Mouse (Mus musculus): ENCODE results near the gene P2ry10b.

Gene P2ry10b

DNA sequence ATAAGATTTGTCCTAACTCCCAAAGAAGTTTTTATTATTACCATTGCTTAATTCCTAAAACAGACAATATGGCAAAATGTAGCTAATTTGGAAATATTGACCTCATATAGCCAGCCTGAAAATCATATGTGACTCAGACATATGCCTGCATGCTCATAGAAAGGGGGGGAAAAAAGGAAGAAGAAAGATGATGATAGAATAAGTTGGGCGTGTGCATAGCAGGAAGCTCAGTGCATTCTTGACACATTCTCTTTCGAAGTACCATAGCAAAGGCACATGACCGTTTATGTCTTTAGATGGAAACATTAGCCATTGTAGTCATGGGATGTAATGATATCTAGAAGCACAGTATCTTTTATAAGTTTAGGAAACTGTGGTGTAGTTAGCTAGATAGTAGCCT is at the start of gene P2ry10b:
TSS of gene P2ry10b (plus strand) at position 247 of the 400 bp plus-strand sequence.
- DNase-seq (ENCODE audit: low read depth, low spot score), result no peak

DNA sequence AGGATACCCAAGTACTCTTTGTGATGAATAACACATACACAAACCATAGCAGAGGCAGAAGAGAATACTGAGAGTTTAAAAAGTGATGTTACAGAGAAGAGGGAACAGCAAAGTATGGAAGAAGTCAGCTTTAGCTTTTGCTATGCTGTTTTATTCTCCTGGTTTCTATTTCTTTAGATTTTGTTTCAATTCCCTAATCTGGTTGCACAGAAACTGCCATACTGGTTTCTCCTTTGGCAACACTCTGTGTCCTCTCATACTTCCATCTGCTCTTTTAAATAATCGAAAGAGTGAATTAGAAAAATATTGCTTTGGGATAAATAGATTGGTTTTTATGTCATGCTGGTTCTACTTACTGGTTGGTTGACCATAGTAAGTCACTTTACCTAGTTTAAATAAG is 32.4 kb upstream of the P2ry10b start:
- DNase-seq (ENCODE audit: low read depth, low spot score), result no peak

DNA sequence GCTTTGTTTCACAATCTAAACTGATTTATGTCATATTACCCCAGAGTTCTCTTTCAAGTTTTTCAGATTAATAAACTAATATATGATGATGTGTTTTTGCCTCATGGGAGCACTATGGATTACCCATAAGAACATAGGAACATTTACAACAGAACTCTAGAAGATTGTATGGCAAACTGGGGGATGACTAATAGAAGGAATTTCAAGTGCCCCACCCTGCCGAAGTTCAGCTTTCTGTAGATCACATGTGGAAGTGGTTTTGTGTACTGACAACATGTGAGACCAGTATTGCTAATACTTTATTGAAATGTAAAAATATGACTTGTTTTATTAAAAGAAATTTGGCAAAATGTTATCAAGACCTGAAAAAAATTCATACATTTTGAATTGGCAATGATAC is 31.7 kb upstream of the P2ry10b start:
- no peak for DNase-seq (ENCODE audit: low read depth, low spot score)

DNA sequence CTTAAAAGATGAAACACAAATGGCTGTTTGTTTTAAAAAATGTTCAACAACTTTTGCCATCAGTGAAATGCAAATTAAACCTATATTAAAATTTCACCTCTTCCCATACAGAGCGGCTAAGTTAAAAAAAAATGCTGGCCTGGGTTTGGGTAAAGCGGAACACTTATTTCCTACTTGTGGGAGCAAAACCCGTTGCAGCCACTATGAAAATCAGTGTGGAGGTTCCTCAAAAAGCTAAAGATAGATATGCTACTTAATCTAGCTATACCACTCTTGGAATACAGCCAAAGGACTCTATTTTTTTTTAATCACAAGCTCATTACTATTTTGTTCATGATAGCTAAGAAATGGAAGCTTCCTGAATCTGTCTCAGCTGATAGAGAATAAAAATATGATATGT is 5.5 kb upstream of the P2ry10b start:
- DNase-seq (ENCODE audit: low read depth, low spot score), result no peak

DNA sequence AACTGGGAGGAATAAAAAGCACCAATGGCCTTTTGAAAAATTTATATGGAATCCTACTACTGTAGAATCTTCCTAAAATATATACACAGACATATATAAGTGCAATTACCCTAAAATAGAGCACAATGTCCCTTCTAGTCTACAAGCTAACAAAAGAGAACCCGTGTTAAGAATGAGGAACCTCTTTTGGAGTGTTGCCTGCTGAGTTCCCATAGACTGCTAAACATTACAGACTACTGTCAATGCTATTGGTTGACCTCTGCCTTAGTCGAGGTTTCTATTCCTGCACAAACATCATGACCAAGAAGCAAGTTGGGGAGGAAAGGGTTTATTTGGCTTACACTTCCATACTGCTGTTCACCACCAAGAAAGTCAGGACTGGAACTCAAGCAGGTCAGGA is 4.8 kb upstream of the P2ry10b start:
- DNase-seq (ENCODE audit: low read depth, low spot score), result no peak

DNA sequence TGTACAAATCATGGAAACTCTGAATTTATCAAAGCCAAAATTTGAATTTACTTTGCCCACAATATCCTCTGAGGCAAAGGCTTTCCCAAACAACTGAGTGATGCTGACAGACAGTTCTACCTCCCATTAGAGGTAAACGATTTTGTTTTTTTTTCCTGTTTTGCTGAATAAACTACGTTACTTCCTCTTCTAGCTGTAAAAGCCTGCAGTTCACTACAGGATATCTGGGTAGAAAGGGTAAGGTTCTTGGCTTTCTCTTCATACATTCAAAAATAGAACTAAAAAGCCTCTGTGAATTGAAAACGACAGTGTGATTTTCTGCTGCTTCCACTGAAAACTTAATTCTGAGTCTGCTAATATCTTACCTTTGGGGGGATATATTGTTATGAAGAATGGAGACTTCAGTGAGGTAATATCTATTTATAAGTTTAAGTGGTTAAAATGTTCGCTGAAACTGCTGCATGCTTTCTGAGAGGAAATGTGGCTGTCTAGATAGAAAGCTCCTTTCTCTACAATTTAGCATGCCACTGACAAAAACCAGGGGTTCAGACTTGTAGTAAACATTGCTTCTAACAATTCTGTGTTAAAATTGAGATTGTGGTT is 765 bp downstream of the P2ry10b start:
- peak; percentile 50 for DNase-seq (ENCODE audit: low read depth, low spot score)

DNA sequence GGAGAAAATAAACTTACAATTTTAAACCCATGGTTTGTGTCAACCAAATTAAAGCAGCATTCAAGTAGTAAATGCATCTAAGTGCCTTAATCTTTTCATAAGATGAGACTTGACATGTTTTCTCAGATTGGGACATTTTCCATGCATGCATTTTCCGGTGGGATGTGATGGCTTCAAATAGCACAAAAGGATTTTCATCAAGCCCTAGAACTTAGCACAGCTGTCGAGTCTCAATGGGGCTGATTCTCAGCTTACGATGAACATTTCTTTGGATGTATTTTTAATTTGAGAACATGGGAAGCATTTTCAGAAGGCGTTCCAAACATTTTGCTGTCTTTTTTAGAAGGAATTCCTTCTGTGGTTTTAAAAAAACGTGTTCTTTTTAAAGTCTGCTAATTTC is 1.3 kb downstream of the P2ry10b start:
- peak; percentile 39 for DNase-seq (ENCODE audit: low read depth, low spot score)

DNA sequence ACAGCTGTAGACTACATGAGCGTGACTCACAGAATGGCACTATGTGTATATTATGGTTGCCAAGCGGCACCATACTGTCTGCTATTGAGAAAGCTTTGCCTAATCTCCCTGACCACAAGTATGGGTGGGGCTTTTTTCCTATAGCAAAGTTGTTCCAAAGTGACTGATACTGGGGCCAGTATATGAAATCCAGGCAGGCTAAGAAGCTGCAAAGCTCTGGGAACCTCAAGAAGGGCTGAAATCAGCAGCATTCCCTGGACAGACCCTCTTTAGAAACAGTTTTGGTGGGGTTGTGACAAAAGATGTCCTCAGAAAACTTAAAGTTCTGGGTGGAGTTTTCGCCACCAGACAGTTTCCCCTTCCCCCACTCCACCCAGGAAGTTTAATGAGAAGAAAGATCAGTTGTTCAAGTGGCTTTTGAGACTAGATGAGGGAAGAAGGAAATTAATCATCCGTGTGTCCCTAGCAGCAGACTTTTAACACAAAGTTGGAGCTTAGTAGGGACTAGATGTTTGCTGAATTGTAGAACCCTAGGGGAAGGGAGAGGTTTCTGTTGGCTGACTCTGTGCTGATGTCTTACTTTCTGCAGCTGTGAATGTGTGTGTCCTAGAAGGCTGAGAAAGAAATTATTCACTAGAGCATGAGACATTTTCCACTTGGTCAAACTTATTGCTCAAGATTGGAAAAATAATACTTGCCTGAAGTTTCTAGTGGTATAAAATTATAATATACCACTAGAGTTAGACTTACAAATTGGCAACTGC is 2.2 kb downstream of the P2ry10b start:
- DNase-seq (ENCODE audit: low read depth, low spot score), result peak; percentile 46

DNA sequence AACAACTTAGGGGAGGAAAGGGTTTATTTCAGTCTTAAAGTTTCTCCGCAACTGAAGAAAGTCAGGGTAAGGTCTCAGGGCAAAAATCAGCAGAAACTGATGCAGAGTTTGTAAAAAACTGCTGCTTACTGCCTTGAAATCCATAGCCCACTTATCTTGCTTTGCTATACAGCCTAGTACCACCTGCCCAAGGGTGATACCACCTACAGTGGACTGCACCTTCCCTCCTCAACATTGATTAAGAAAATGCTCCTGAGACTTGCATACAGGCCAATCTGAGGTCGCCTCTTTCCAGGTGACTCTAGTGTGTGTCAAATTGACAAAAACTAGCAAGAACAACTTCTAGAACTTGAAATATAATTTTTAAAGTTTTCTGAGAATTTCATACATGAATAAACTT is 7.3 kb downstream of the P2ry10b start:
- DNase-seq (ENCODE audit: low read depth, low spot score), result no peak

DNA sequence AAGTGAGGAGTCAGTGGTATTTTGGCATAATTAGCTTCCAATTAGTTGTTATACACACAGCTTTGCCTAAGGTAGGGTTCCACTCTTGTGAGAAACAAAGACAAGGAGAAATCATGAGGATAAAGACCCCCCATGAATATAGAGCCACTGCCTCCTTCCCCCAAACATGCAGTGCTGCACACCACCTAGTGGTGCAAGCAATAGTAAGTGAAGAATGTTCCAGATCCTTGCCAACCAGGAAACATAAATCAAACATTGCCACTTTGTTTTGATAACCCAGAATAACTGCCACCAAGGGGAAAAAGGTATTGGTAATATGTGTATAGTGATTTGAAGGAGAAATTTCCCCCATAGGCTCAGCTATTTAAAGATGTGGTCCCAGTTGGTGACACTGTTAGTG is 11.8 kb downstream of the P2ry10b start:
- no peak for DNase-seq (ENCODE audit: low read depth, low spot score)

DNA sequence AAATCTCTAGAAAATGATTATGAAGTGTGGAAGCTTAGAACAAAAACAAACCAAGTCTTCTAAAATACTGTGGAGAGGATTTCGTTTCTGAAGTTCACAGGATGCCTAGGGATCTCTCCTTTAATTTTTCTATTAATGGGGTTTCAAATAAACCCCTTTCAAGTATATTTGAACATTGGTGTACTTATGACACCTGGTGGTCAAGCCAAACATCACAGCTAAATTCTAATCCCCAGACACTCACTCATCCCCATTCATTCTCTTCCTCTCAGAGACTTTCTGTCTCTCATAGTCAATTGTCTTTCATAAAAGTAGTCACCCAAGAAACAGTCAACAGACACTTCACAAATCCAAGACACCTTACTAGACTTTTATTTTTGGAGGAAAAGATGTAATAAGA is 19.6 kb downstream of the P2ry10b start:
- peak; percentile 38 for DNase-seq (ENCODE audit: low read depth, low spot score)

DNA sequence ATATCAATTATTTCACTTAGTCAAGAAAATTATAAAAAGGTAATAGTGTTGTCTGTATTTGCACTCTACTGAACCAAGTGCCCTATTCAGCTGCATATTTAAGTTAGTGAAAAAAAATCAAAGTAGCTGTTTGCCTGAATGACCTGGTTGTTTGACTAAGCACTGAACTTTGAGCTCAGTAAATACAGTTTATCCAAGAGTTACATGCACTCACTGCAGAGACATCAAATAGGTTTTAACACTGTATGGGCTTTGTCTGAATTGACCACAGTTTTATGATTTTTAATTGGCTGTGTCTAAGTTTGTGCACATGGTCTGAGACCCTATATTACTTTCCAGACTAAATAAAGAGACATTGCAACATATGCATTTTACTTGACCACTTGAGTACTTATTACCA is 20.4 kb downstream of the P2ry10b start:
- DNase-seq (ENCODE audit: low read depth, low spot score), result no peak

DNA sequence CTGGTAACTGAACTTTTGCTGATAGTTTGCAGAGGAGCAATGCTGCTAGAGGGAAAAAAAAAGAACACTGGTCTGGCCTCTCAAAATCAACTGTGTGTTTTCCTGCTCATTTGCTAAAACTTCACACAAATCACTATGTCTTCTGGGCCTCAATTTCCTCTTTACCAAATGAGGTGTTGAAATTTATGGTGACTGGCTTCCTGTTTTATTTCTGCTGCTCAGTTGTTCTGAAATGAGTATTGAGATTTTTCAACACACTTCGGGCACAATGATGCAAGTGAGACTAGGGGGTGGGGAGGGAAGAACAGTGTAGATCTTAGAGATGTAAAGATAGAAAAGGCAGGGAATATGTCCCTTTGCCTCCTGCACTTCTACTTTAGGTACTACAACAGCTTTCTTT is 30.0 kb downstream of the P2ry10b start:
- DNase-seq (ENCODE audit: low read depth, low spot score), result peak; percentile 31

DNA sequence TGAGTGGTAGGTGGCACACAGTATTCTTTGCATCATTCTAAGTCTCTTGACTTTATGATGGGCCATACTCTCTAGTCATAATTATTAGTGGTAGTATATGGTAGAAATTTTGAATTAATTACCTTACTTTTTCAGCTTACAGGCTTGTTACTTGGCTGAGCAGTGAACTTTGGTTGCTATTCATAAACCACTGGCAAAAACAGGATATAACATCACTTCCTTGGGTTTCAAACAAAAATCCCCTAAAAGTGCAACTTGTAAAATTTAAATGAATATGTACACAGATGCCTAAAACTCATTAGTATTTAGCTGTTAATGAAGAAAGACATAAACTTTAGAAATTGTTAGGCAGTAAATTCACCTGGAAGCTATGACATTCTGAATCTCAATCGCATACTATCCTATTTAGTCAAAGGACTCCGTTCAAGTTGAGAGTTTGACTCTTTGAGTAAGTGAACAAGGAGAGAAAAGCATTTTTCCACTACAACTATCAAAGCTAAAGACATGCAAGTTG is 68.9 kb downstream of the P2ry10b start:
- peak; percentile 6 for DNase-seq (ENCODE audit: low read depth, low spot score)

Measured in A20 (cell line).